Mouse (Mus musculus) kidney, adult 2 months (tissue): ENCODE results near the gene Btg2.

Source experiments
- CTCF ChIP-seq: fragments of 200-500 bp; conservative IDR thresholded peaks from 2 replicates; pipeline ENCODE4 v1.5.1; 2011; ENCODE audit warnings: low read depth, mild to moderate bottlenecking, control low read depth, low read length, moderate library complexity, mixed read lengths; ENCODE audit not compliant: insufficient read depth, insufficient read length
- POLR2A ChIP-seq: fragments of 200-500 bp; IDR thresholded peaks from one replicate; pipeline ENCODE4 v1.6.1; 2011; ENCODE audit warnings: low read depth, low read length, control low read depth

GRCm38 (mm10) chr1:134097080-134097855 lies 18.3 kb upstream of the Btg2 start:
- TF ChIP-seq CTCF, result no peak
- TF ChIP-seq POLR2A, result no peak
